Mouse (Mus musculus) liver, adult 2 months (tissue): Measurements from ENCODE around the gene Angptl7. TPM values are rescaled to one million over a fixed set of nuclear protein-coding genes. Genes with fewer than 3 reads are reported as not detected.

Experiments used
- DNase-seq: peaks from one replicate; pipeline ENCODE4 v3.0.0-alpha.2; 2011; ENCODE audit warnings: low read depth, low spot score; ENCODE audit errors: extremely low read depth
- H3K27ac ChIP-seq: fragments of 200-500 bp; replicated peaks from 2 replicates; pipeline ENCODE4 v1.5.1; 2012; ENCODE audit warnings: low read depth, mild to moderate bottlenecking, control low read depth, inconsistent platforms, low read length; ENCODE audit not compliant: insufficient read depth
- H3K27me3 ChIP-seq: fragments of 200-500 bp; 2 replicates; pipeline ENCODE4 v1.6.1; 2012; ENCODE audit warnings: mild to moderate bottlenecking, moderate library complexity, low read length, inconsistent platforms; ENCODE audit not compliant: control insufficient read depth, insufficient read depth
- H3K36me3 ChIP-seq: fragments of 200-500 bp; 2 replicates; pipeline ENCODE4 v1.6.1; 2012; ENCODE audit warnings: low read length, inconsistent platforms; ENCODE audit not compliant: control insufficient read depth, insufficient read depth
- H3K4me1 ChIP-seq: fragments of 200-500 bp; 2 replicates; pipeline ENCODE4 v1.6.1; 2011; ENCODE audit warnings: low read length; ENCODE audit not compliant: control insufficient read depth, insufficient read depth
- H3K4me3 ChIP-seq: fragments of 200-500 bp; 2 replicates; pipeline ENCODE4 v1.5.1; 2011; ENCODE audit warnings: low read depth, mild to moderate bottlenecking, control low read depth, low read length, moderate library complexity; ENCODE audit not compliant: insufficient read depth
- H3K79me2 ChIP-seq: fragments of 200-500 bp; 2 replicates; pipeline ENCODE4 v1.6.1; 2012; ENCODE audit warnings: inconsistent platforms, mild to moderate bottlenecking, low read length, moderate library complexity; ENCODE audit not compliant: control insufficient read depth, insufficient read depth
- H3K9ac ChIP-seq: fragments of 200-500 bp; 2 replicates; pipeline ENCODE4 v1.6.1; 2012; ENCODE audit warnings: low read depth, mild to moderate bottlenecking, control low read depth, inconsistent platforms, low read length
- CTCF ChIP-seq: fragments of 200-500 bp; IDR thresholded peaks from 2 replicates; pipeline ENCODE4 v1.5.1; 2011; ENCODE audit warnings: low read depth, low read length, control low read depth
- POLR2A ChIP-seq: fragments of 200-500 bp; IDR thresholded peaks from 2 replicates; pipeline ENCODE4 v1.6.1; 2011; ENCODE audit warnings: low read length, control low read depth; ENCODE audit not compliant: insufficient read depth; ENCODE audit errors: extremely low read depth
- WGBS: fragments of 180-500 bp; shearing (Covaris S2); methylation state at CpG from one replicate; pipeline ENCODE4 v1.1.7; 2018; 5-methylcytosine and 5-hydroxymethylcytosine counted together
- polyA plus RNA-seq: library from polyadenylated mRNA; depleted of rRNA; stranded (reverse); fragments of >200 nt; gene quantifications from 2 replicates; pipeline ENCODE4 v1.2.3, GENCODE M21; 2012
- total RNA-seq: library from RNA; depleted of rRNA; stranded (reverse); fragments of >200 nt; gene quantifications from 2 replicates; pipeline ENCODE4 v1.2.3, GENCODE M21; 2014

Angptl7 gene
- total and polyA plus RNA-seq, 2 experiments, result 0.37 to 0.51 TPM

- no peaks in the 10 kb centered on the region for H3K27me3 ChIP-seq
- TF ChIP-seq CTCF (no peak), POLR2A (no peak)
- H3K79me2 ChIP-seq, result no peaks in the 10 kb centered on the region
- WGBS, result 95% methylated on average over 10 of the region's 10 CpGs
- peaks cover 58% of the 10 kb centered on the region for H3K36me3 ChIP-seq
- peaks cover 6% of the 10 kb centered on the region for H3K4me1 ChIP-seq
- no peak for DNase-seq
- H3K9ac ChIP-seq, result no peak overlapping the region
- H3K4me3 ChIP-seq, result no peak overlapping the region
- no peak overlapping the region for H3K27ac ChIP-seq
These were observed 28.9 kb downstream of the Angptl7 start for GRCm38 (mm10) chr4:148471363-148471806.

DNA sequence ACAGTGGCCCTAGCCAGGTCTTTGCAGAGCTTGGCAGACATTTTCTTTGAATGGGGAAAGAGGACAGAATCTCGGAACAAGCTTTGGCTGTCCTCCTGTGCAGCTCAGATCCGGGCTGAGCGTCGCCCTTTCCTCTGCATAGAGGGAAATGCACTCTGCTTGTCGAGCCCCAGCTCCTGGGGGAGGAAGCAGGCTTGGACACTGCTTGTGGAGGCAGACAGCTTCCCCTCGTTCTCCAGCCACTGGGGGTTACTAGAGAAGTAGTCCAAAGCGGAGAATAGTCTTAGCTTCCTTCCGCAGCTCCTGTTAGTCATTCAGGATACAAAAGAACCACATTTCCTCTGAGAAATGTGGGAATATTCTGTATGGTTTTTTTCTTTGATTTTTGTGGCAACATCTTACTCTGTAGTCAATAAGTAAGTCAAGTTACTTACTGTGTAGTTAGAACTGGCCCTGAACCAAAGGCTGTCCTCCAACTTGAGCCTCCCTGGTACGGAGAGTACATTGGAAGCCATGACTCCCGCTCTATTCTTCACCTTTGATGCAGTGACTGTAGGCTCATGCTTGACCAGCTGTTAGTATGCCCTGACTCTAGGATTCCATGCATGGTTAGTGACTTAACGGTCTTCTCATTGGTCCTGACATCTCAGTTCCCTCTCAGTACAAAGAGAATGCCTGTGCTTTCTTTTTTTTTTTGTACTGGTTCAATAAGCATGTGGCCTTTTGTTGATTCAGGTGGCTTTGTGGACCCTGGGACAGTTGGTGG, 30.6 kb downstream of the Angptl7 start:
- no peak overlapping the region for H3K9ac ChIP-seq
- H3K79me2 ChIP-seq, result no peaks in the 10 kb centered on the region
- no peak overlapping the region for H3K4me3 ChIP-seq
- TF ChIP-seq CTCF (no peak), POLR2A (no peak)
- no peaks in the 10 kb centered on the region for H3K27me3 ChIP-seq
- no peak for DNase-seq
- no peak overlapping the region for H3K27ac ChIP-seq
- peaks cover 6% of the 10 kb centered on the region for H3K4me1 ChIP-seq
- H3K36me3 ChIP-seq, result peaks cover 58% of the 10 kb centered on the region
- 92% methylated on average over 11 of the region's 11 CpGs for WGBS

- Histone ChIP-seq H3K9ac (no peak overlapping the region), H3K4me3 (no peak overlapping the region), H3K79me2 (no peaks in the 10 kb centered on the region), H3K4me1 (peaks cover 6% of the 10 kb centered on the region), H3K27ac (no peak overlapping the region), H3K27me3 (no peaks in the 10 kb centered on the region), H3K36me3 (peaks cover 57% of the 10 kb centered on the region)
- no peak for DNase-seq
- no peak for TF ChIP-seq CTCF
- WGBS, result 92% methylated on average over 10 of the region's 10 CpGs
These were observed 31.9 kb downstream of the Angptl7 start for GRCm38 (mm10) chr4:148468396-148468795.

- H3K36me3 ChIP-seq, result peaks cover 58% of the 10 kb centered on the region
- WGBS, result 66% methylated on average over 5 of the region's 5 CpGs
These were observed 33.7 kb downstream of the Angptl7 start for GRCm38 (mm10) chr4:148466511-148467079.

DNA sequence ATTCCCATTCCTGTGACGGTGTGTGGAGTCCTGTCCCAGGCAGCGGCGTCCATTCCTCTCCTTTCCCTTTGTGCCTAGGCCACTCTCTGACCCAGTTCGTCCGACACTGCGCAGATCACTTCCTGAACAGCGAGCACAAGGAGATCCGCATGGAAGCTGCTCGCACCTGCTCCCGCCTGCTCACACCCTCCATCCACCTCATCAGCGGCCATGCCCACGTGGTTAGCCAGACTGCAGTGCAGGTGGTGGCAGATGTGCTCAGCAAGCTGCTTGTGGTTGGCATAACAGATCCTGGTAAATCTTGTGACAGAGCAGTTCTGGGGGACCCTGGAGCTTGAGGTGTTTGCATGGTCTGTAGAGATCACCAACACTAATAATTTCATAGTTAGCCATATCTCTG, 35.4 kb downstream of the Angptl7 start:
- DNase-seq, result no peak
- no peaks in the 10 kb centered on the region for H3K4me1 ChIP-seq
- H3K27ac ChIP-seq, result no peak overlapping the region
- H3K4me3 ChIP-seq, result no peak overlapping the region
- H3K9ac ChIP-seq, result no peak overlapping the region
- TF ChIP-seq CTCF (no peak), POLR2A (no peak)
- peaks cover 46% of the 10 kb centered on the region for H3K36me3 ChIP-seq
- H3K27me3 ChIP-seq, result no peaks in the 10 kb centered on the region
- H3K79me2 ChIP-seq, result no peaks in the 10 kb centered on the region
- WGBS, result 94% methylated on average over 12 of the region's 12 CpGs

More at GRCm38 (mm10) chr4:148466511-148467079, 33.7 kb downstream of the Angptl7 start:
- Histone ChIP-seq H3K27ac (no peak overlapping the region), H3K79me2 (no peaks in the 10 kb centered on the region), H3K4me3 (no peak overlapping the region), H3K4me1 (no peaks in the 10 kb centered on the region), H3K27me3 (no peaks in the 10 kb centered on the region), H3K9ac (no peak overlapping the region)
- TF ChIP-seq CTCF (no peak), POLR2A (no peak)
- DNase-seq, result peak; percentile 77

DNA sequence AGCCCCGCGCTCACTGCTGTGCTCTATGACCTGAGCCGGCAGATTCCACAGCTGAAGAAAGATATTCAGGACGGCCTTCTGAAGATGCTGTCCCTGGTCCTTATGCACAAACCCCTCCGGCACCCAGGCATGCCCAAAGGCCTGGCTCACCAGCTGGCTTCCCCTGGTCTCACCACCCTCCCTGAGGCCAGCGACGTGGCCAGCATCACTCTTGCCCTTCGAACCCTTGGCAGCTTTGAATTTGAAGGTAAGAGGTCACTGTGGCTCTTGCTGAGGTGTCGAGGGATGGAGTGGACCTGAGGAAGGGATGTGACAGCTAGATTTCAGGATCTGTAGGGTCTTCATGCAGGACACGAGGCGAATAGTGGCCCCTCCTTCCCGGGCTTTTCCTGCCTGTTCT, 36.0 kb downstream of the Angptl7 start:
- Histone ChIP-seq H3K27ac (no peak overlapping the region), H3K36me3 (peaks cover 40% of the 10 kb centered on the region), H3K4me1 (no peaks in the 10 kb centered on the region), H3K79me2 (no peaks in the 10 kb centered on the region), H3K27me3 (no peaks in the 10 kb centered on the region), H3K9ac (no peak overlapping the region), H3K4me3 (no peak overlapping the region)
- DNase-seq, result peak; percentile 73
- WGBS, result 66% methylated on average over 12 of the region's 12 CpGs
- no peak for TF ChIP-seq POLR2A
